Mouse (Mus musculus) lung, embryonic 14.5 days (tissue): Measurements from ENCODE around the gene Plekhn1. TPM values are rescaled to one million over a fixed set of nuclear protein-coding genes. Genes with fewer than 3 reads are reported as not detected.

Experiments
- ATAC-seq: fragments of 200-750 bp; cut with Nextera tagmentation; 2 replicates; pipeline ENCODE4 v1.8.0; 2017; ENCODE audit warnings: mild to moderate bottlenecking, moderate TSS enrichment, moderate library complexity; ENCODE audit not compliant: insufficient read depth
- DNase-seq: peaks from one replicate; pipeline ENCODE4 v3.0.0-alpha.2; 2015
- H3K27ac ChIP-seq: fragments of 300-500 bp; sonication (generic); 2 replicates; pipeline ENCODE4 v1.5.1; 2014; ENCODE audit warnings: low read depth, mild to moderate bottlenecking, moderate library complexity
- H3K27me3 ChIP-seq: fragments of 300-500 bp; sonication (generic); 2 replicates; pipeline ENCODE4 v1.6.1; 2014; ENCODE audit warnings: low read length, control low read depth; ENCODE audit not compliant: insufficient read depth
- H3K36me3 ChIP-seq: fragments of 300-500 bp; sonication (generic); 2 replicates; pipeline ENCODE4 v1.6.1; 2014; ENCODE audit warnings: control low read depth; ENCODE audit not compliant: insufficient read depth
- H3K4me1 ChIP-seq: fragments of 300-500 bp; sonication (generic); 2 replicates; pipeline ENCODE4 v1.6.1; 2014; ENCODE audit warnings: antibody characterized with exemption, control low read depth; ENCODE audit not compliant: insufficient read depth
- H3K4me2 ChIP-seq: fragments of 300-500 bp; sonication (generic); 2 replicates; pipeline ENCODE4 v1.6.1; 2014; ENCODE audit warnings: mild to moderate bottlenecking
- H3K4me3 ChIP-seq: fragments of 300-500 bp; sonication (generic); 2 replicates; pipeline ENCODE4 v1.5.1; 2014; ENCODE audit warnings: low read depth, low read length
- H3K9ac ChIP-seq: fragments of 300-500 bp; sonication (generic); 2 replicates; pipeline ENCODE4 v1.6.1; 2014
- H3K9me3 ChIP-seq: fragments of 300-500 bp; sonication (generic); 2 replicates; pipeline ENCODE4 v1.6.1; 2016; ENCODE audit warnings: low read depth, low read length, control low read depth
- CTCF ChIP-seq: IDR thresholded peaks from 2 replicates; pipeline ENCODE4 v1.5.1; 2016; ENCODE audit warnings: antibody characterized with exemption, low read depth
- WGBS: fragments of 180-500 bp; shearing (Covaris S2); extraction: QIAGEN DNeasy Blood & Tissue Kit; methylation state at CpG from one replicate; pipeline ENCODE4 v1.1.7; 2014; 5-methylcytosine and 5-hydroxymethylcytosine counted together
- polyA plus RNA-seq: library from polyadenylated mRNA; unstranded; fragments of >200 nt; fragmentation: Nextera tagmentation; extraction: Ambion mirVana; gene quantifications from 2 replicates; pipeline ENCODE4 v1.2.1, GENCODE M21; 2014

Plekhn1 gene
- polyA plus RNA-seq, 1 experiment from 2014 or later = 21.0 TPM

- H3K27ac ChIP-seq = no peak overlapping the region
- no peak overlapping the region for H3K4me2 ChIP-seq
- no peaks in the 10 kb centered on the region for H3K9me3 ChIP-seq
- 59% methylated on average over 11 of the region's 11 CpGs for WGBS
- no peaks in the 10 kb centered on the region for H3K4me1 ChIP-seq
- DNase-seq (no peak), ATAC-seq (peak; percentile 21; the same call in 1 of the 2 replicates)
- no peak for TF ChIP-seq CTCF
- peaks cover 50% of the 10 kb centered on the region for H3K36me3 ChIP-seq
- no peak overlapping the region for H3K4me3 ChIP-seq
- H3K27me3 ChIP-seq = peaks cover 8% of the 10 kb centered on the region
- no peak overlapping the region for H3K9ac ChIP-seq
Measured at GRCm38 (mm10) chr4:156249567-156249966, 14.9 kb upstream of the Plekhn1 start.

GRCm38 (mm10) chr4:156236651-156237447 lies 2.2 kb upstream of the Plekhn1 start:
- 21% methylated on average over 55 of the region's 60 CpGs for WGBS
- ATAC-seq = no peak

GRCm38 (mm10) chr4:156235808-156236533 lies 1.3 kb upstream of the Plekhn1 start, which contains the start of gene Noc2l:
Noc2l (plus strand) TSS chr4:156236010.
- DNase-seq = peak; percentile 96
- H3K4me3 ChIP-seq = peak within 1 kb of the TSS; percentile 92
- H3K27me3 ChIP-seq = no peaks in the 10 kb centered on the region
- no peak for TF ChIP-seq CTCF
- H3K9ac ChIP-seq = peak within 1 kb of the TSS; percentile 77
- H3K9me3 ChIP-seq = no peaks in the 10 kb centered on the region
- peak; percentile 87 for ATAC-seq
- H3K27ac ChIP-seq = peak within 1 kb of the TSS; percentile 96
- peak within 1 kb of the TSS; percentile 94 for H3K4me2 ChIP-seq
- H3K36me3 ChIP-seq = peaks cover 64% of the 10 kb centered on the region
- no peaks in the 10 kb centered on the region; the same call in none of the 2 replicates for H3K4me1 ChIP-seq
- under 1% methylated on average over 90 of the region's 90 CpGs for WGBS

More at GRCm38 (mm10) chr4:156236651-156237447, 2.2 kb upstream of the Plekhn1 start:
- no peak for TF ChIP-seq CTCF
- H3K27me3 ChIP-seq = no peaks in the 10 kb centered on the region
- peak overlapping the region; percentile 92 for H3K4me3 ChIP-seq
- peak overlapping the region; percentile 96; the same call in 1 of the 2 replicates for H3K27ac ChIP-seq
- DNase-seq = peak; percentile 52
- H3K36me3 ChIP-seq = peaks cover 64% of the 10 kb centered on the region
- no peaks in the 10 kb centered on the region for H3K9me3 ChIP-seq
- peak overlapping the region; percentile 94 for H3K4me2 ChIP-seq
- no peaks in the 10 kb centered on the region; the same call in none of the 2 replicates for H3K4me1 ChIP-seq
- H3K9ac ChIP-seq = peak overlapping the region; percentile 77

- peaks cover 64% of the 10 kb centered on the region for H3K36me3 ChIP-seq
- ATAC-seq (peak; percentile 32), DNase-seq (peak; percentile 73)
- H3K27me3 ChIP-seq = no peaks in the 10 kb centered on the region
- H3K4me3 ChIP-seq = peak overlapping the region; percentile 92
- H3K4me2 ChIP-seq = peak overlapping the region; percentile 94
- no peaks in the 10 kb centered on the region for H3K9me3 ChIP-seq
- H3K9ac ChIP-seq = peak overlapping the region; percentile 77
- peak; percentile 28; the same call in 1 of the 2 replicates for TF ChIP-seq CTCF
- H3K4me1 ChIP-seq = no peaks in the 10 kb centered on the region; the same call in none of the 2 replicates
- under 1% methylated on average over 15 of the region's 15 CpGs for WGBS
- peak overlapping the region; percentile 96; the same call in 1 of the 2 replicates for H3K27ac ChIP-seq
Measured at GRCm38 (mm10) chr4:156235360-156235770, 708 bp upstream of the Plekhn1 start.

- H3K27me3 ChIP-seq = no peaks in the 10 kb centered on the region
- TF ChIP-seq CTCF = no peak
- H3K9ac ChIP-seq = peak overlapping the region; percentile 68
- no peak overlapping the region for H3K27ac ChIP-seq
- peaks cover 64% of the 10 kb centered on the region for H3K36me3 ChIP-seq
- H3K4me1 ChIP-seq = no peaks in the 10 kb centered on the region; the same call in none of the 2 replicates
- ATAC-seq (peak; percentile 12; the same call in 1 of the 2 replicates), DNase-seq (peak; percentile 47)
- H3K9me3 ChIP-seq = no peaks in the 10 kb centered on the region
- peak overlapping the region; percentile 94 for H3K4me2 ChIP-seq
- H3K4me3 ChIP-seq = peak overlapping the region; percentile 92
- WGBS = 2% methylated on average over 17 of the region's 17 CpGs
Measured at GRCm38 (mm10) chr4:156234021-156234501, 596 bp downstream of the Plekhn1 start.

- Histone ChIP-seq H3K4me2 (peak overlapping the region; percentile 40), H3K27me3 (no peaks in the 10 kb centered on the region), H3K4me3 (0 out of 2 replicates have a peak overlapping the region, but pooled peaks have one; percentile 8), H3K9me3 (no peaks in the 10 kb centered on the region), H3K36me3 (peaks cover 45% of the 10 kb centered on the region), H3K27ac (no peak overlapping the region), H3K9ac (peak overlapping the region; percentile 23), H3K4me1 (peaks cover 3% of the 10 kb centered on the region; the same call in 1 of the 2 replicates)
- 16% methylated on average over 12 of the region's 12 CpGs for WGBS
- no peak for TF ChIP-seq CTCF
- ATAC-seq (peak; percentile 60; the same call in 1 of the 2 replicates), DNase-seq (peak; percentile 35)
Measured at GRCm38 (mm10) chr4:156228393-156229024, 6.1 kb downstream of the Plekhn1 start.
